Mouse (Mus musculus) midbrain, embryonic 12.5 days (tissue): ENCODE data around the gene Prrc2b. TPM values are rescaled to one million over a fixed set of nuclear protein-coding genes. Genes with fewer than 3 reads are reported as not detected.

Experiments
- ATAC-seq: fragments of 200-750 bp; cut with Nextera tagmentation; 2 replicates; pipeline ENCODE4 v1.8.0; 2017; ENCODE audit warnings: low read depth, moderate TSS enrichment, moderate library complexity; ENCODE audit not compliant: low FRiP score
- H3K27ac ChIP-seq: fragments of 300-500 bp; sonication (generic); replicated peaks from 2 replicates; pipeline ENCODE4 v1.5.1; 2016; ENCODE audit warnings: mild to moderate bottlenecking
- H3K27me3 ChIP-seq: fragments of 300-500 bp; sonication (generic); 2 replicates; pipeline ENCODE4 v1.6.1; 2016; ENCODE audit warnings: mild to moderate bottlenecking
- H3K36me3 ChIP-seq: fragments of 300-500 bp; sonication (generic); 2 replicates; pipeline ENCODE4 v1.6.1; 2016
- H3K4me1 ChIP-seq: fragments of 300-500 bp; sonication (generic); 2 replicates; pipeline ENCODE4 v1.6.1; 2016
- H3K4me2 ChIP-seq: fragments of 300-500 bp; sonication (generic); replicated peaks from 2 replicates; pipeline ENCODE4 v1.6.1; 2016; ENCODE audit warnings: mild to moderate bottlenecking, moderate library complexity
- H3K4me3 ChIP-seq: fragments of 300-500 bp; sonication (generic); 2 replicates; pipeline ENCODE4 v1.5.1; 2016; ENCODE audit warnings: mild to moderate bottlenecking
- H3K9ac ChIP-seq: fragments of 300-500 bp; sonication (generic); replicated peaks from 2 replicates; pipeline ENCODE4 v1.6.1; 2016; ENCODE audit warnings: mild to moderate bottlenecking, moderate library complexity
- H3K9me3 ChIP-seq: fragments of 300-500 bp; sonication (generic); 2 replicates; pipeline ENCODE4 v1.6.1; 2016; ENCODE audit warnings: mild to moderate bottlenecking
- WGBS: fragments of 180-500 bp; shearing (Covaris S2); methylation state at CpG from one replicate; pipeline ENCODE4 v1.1.7; 2016; 5-methylcytosine and 5-hydroxymethylcytosine counted together
- microRNA-seq: library from miRNA; unstranded; fragments of <30 nt; microRNA quantifications from one replicate; pipeline ENCODE4, GENCODE M21; 2017
- polyA plus RNA-seq: library from polyadenylated mRNA; unstranded; fragments of >200 nt; fragmentation: Nextera tagmentation; extraction: Ambion mirVana; gene quantifications from 2 replicates; pipeline ENCODE4 v1.2.1, GENCODE M21; 2016

Gene Prrc2b
- polyA plus RNA-seq, 1 experiment from 2014 or later = 99.1 TPM

GRCm38 (mm10) chr2:32260635-32261034 is 109.8 kb downstream of the Prrc2b start:
- no peaks in the 10 kb centered on the region for H3K9me3 ChIP-seq
- no peaks in the 10 kb centered on the region for H3K27me3 ChIP-seq
- H3K9ac ChIP-seq = no peak overlapping the region
- no peak overlapping the region for H3K4me3 ChIP-seq
- 35% methylated on average over 4 of the region's 4 CpGs for WGBS
- H3K27ac ChIP-seq = no peak overlapping the region
- H3K36me3 ChIP-seq = peaks cover 30% of the 10 kb centered on the region
- no peak overlapping the region for H3K4me2 ChIP-seq
- no peak for ATAC-seq
- peaks cover 16% of the 10 kb centered on the region for H3K4me1 ChIP-seq

GRCm38 (mm10) chr2:32275823-32276222 is 124.9 kb downstream of the Prrc2b start:
- 84% methylated on average over 3 of the region's 3 CpGs for WGBS
- no peak for ATAC-seq

GRCm38 (mm10) chr2:32282289-32282688 is 131.4 kb downstream of the Prrc2b start:
- ATAC-seq = no peak
- Histone ChIP-seq H3K36me3 (peaks cover 69% of the 10 kb centered on the region), H3K27me3 (no peaks in the 10 kb centered on the region), H3K4me1 (peaks cover 11% of the 10 kb centered on the region), H3K4me3 (no peak overlapping the region), H3K9ac (no peak overlapping the region), H3K27ac (no peak overlapping the region), H3K4me2 (no peak overlapping the region), H3K9me3 (no peaks in the 10 kb centered on the region)
- WGBS = 94% methylated on average over 2 of the region's 2 CpGs

More at GRCm38 (mm10) chr2:32275823-32276222, 124.9 kb downstream of the Prrc2b start:
- peaks cover 41% of the 10 kb centered on the region for H3K36me3 ChIP-seq
- H3K9ac ChIP-seq = no peak overlapping the region
- H3K27ac ChIP-seq = no peak overlapping the region
- H3K4me1 ChIP-seq = no peaks in the 10 kb centered on the region
- no peaks in the 10 kb centered on the region for H3K27me3 ChIP-seq
- H3K9me3 ChIP-seq = no peaks in the 10 kb centered on the region
- no peak overlapping the region for H3K4me2 ChIP-seq
- H3K4me3 ChIP-seq = no peak overlapping the region

- WGBS = 82% methylated on average over 1 of the region's 1 CpGs
- peaks cover 65% of the 10 kb centered on the region for H3K36me3 ChIP-seq
- no peaks in the 10 kb centered on the region for H3K9me3 ChIP-seq
- H3K27me3 ChIP-seq = no peaks in the 10 kb centered on the region
- H3K4me2 ChIP-seq = no peak overlapping the region
- peaks cover 11% of the 10 kb centered on the region for H3K4me1 ChIP-seq
- H3K27ac ChIP-seq = no peak overlapping the region
- H3K9ac ChIP-seq = no peak overlapping the region
- H3K4me3 ChIP-seq = no peak overlapping the region
- no peak for ATAC-seq
Measured at GRCm38 (mm10) chr2:32282727-32283126, 131.8 kb downstream of the Prrc2b start.

GRCm38 (mm10) chr2:32283986-32284385 is 133.1 kb downstream of the Prrc2b start:
- Histone ChIP-seq H3K9me3 (no peaks in the 10 kb centered on the region), H3K4me1 (peaks cover 15% of the 10 kb centered on the region), H3K9ac (no peak overlapping the region), H3K27ac (no peak overlapping the region), H3K4me3 (no peak overlapping the region), H3K4me2 (no peak overlapping the region), H3K27me3 (no peaks in the 10 kb centered on the region), H3K36me3 (peaks cover 52% of the 10 kb centered on the region)
- ATAC-seq = no peak
- 92% methylated on average over 3 of the region's 3 CpGs for WGBS

Small RNA genes lying within 50 kb of the gene (microRNA-seq; reads per million reads assigned to microRNA genes)
- not detected for gene Gm27805

Other genes with a start within 250 kb of the Prrc2b start
- 41.4 and 51.4 TPM in 2 replicates for gene Aif1l, start 200.9 kb upstream of the Prrc2b start, polyA plus RNA-seq
- 87.2 and 88.7 TPM in 2 replicates for gene Nup214, start 176.6 kb upstream of the Prrc2b start, polyA plus RNA-seq
- gene Fam78a, start 66.2 kb upstream of the Prrc2b start, polyA plus RNA-seq = 0.79 and 0.97 TPM in 2 replicates
- gene Plpp7, start 55.6 kb upstream of the Prrc2b start, polyA plus RNA-seq = 8.4 and 9.9 TPM in 2 replicates
- 28.5 and 31.4 TPM in 2 replicates for gene Pomt1, start 85.5 kb downstream of the Prrc2b start, polyA plus RNA-seq
- gene Uck1, start 109.1 kb downstream of the Prrc2b start, polyA plus RNA-seq = 74.4 and 79.6 TPM in 2 replicates
- 28.0 and 28.2 TPM in 2 replicates for gene Golga2, start 136.3 kb downstream of the Prrc2b start, polyA plus RNA-seq
- 368 and 371 TPM in 2 replicates for gene Swi5, start 137.0 kb downstream of the Prrc2b start, polyA plus RNA-seq
- gene Ciz1, start 201.2 kb downstream of the Prrc2b start, polyA plus RNA-seq = 61.5 TPM in 2 replicates
- gene Dnm1, start 202.3 kb downstream of the Prrc2b start, polyA plus RNA-seq = 26.3 and 30.5 TPM in 2 replicates
- 57.5 and 61.1 TPM in 2 replicates for gene 1110008P14Rik, start 230.9 kb downstream of the Prrc2b start, polyA plus RNA-seq
- gene Lcn2, start 237.2 kb downstream of the Prrc2b start, polyA plus RNA-seq = 0.60 TPM in 2 replicates
- 27.2 and 28.6 TPM in 2 replicates for gene Ptges2, start 244.8 kb downstream of the Prrc2b start, polyA plus RNA-seq